Mouse (Mus musculus) bone marrow, adult 2 months (tissue): ENCODE measurements at regions not wholly inside any gene's neighbourhood (a gene's known extent, or its start where the extent isn't known, plus 50 kb on each side); places are given as distances from the start of the nearest gene placed in this dataset.

ENCODE experiments used
- CTCF ChIP-seq: fragments of 200-500 bp; IDR thresholded peaks from 2 replicates; pipeline ENCODE4 v1.5.1; 2011; ENCODE audit warnings: low read length, control low read depth; ENCODE audit not compliant: control insufficient read depth, insufficient read depth
- POLR2A ChIP-seq: fragments of 200-500 bp; IDR thresholded peaks from 2 replicates; pipeline ENCODE4 v1.6.1; 2011; ENCODE audit warnings: low read depth, mild to moderate bottlenecking, control low read depth, low read length, borderline replicate concordance; ENCODE audit not compliant: control insufficient read depth

GRCm38 (mm10) chr15:93024171-93024570 is 250.8 kb downstream of the Gxylt1 start:
- no peak for TF ChIP-seq CTCF
- no peak for TF ChIP-seq POLR2A
